Mouse (Mus musculus) thymus, adult 2 months (tissue): Measurements from ENCODE around the gene Spp2.

Source experiments
- CTCF ChIP-seq: fragments of 200-500 bp; IDR thresholded peaks from 2 replicates; pipeline ENCODE4 v1.5.1; 2012; ENCODE audit warnings: mild to moderate bottlenecking, control low read depth, low read length, moderate library complexity, borderline replicate concordance; ENCODE audit not compliant: control insufficient read depth, poor library complexity, insufficient read depth; ENCODE audit errors: extremely low read depth
- POLR2A ChIP-seq: fragments of 200-500 bp; IDR thresholded peaks from 2 replicates; pipeline ENCODE4 v1.6.1; 2012; ENCODE audit warnings: mild to moderate bottlenecking, low read length, control low read depth, moderate library complexity; ENCODE audit not compliant: control insufficient read depth, poor library complexity, insufficient read depth; ENCODE audit errors: extremely low read depth

DNA sequence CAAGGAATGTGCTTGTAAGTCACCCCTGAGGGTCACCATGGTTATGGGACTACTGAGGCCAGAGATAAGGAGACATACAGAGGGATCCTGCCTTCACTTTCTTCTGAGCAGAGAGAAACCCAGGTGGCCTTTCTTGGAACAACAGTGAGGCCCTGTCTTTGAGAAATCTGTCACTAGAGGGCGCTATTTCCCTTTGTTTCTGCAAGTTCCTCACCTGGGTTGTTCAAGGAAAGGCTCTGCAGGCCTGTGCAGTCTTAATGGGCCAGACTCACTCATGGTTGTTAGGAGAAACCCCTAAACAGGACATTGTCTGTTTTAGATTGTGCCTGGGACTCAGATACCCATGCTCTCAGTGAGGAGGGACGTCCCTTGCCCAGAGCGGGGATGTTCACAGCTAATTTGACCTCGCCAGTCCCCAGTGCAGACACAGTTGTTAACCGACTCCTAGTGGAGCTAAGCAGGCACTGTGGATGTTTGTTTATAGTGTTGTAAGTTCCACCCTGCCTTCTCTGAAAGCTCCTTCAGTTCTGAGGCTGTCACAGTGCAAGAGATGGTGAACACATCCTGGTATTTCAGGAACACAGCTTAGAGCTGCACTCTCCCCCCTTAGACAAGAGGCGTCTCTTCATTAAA lies 49.2 kb upstream of the Spp2 start:
- TF ChIP-seq POLR2A (no peak), CTCF (no peak)
